In the genomic region with DNA sequence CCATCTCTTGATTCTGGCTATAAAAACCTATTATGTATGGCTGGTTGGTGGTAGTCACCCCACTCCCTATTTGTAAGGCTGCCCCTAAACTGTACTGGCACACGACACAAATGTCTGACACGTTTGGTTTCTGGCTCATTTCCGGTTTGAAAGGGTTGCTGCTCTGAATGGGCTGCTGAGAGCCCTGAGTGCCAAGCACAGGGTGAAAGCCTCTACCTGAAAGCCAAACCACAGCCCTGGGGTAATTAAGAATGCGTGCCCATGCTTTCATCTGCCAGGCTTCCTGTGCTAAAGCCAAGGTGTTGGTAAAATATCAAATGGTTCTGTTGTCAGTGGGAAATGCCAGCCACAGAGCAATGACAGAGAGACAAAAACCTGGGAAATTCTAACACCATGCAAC, we compare ENCODE assay signal across 16 mouse cellular contexts. TPM values are rescaled to one million over a fixed set of nuclear protein-coding genes. Genes with fewer than 3 reads are reported as not detected.
DNase-seq lines count a peak whose midpoint lies in the region; ATAC-seq and TF ChIP-seq lines count a peak whose summit lies in the region.
"Had no signal": no experiment of that assay in that cellular context is flagged by ENCODE, and none has a peak within 500 bp of the region (broad histone marks: within the 10 kb centered on the region; RNA-seq: fewer than 3 reads in every experiment).

No protein-coding gene starts in this region.

- no peak overlapping the region for H3K4me3 ChIP-seq in forebrain, embryonic 14.5 days (ENCODE audit: low read depth, low read length)
- H3K4me3 ChIP-seq in forebrain, embryonic 11.5 days (ENCODE audit: low read depth, low read length), result no peak overlapping the region
- H3K4me3 ChIP-seq in midbrain, postnatal 0 days (ENCODE audit: low read depth, low read length), result no peak overlapping the region
- no peak overlapping the region for H3K4me3 ChIP-seq in midbrain, embryonic 13.5 days (replicated peaks)
- H3K4me3 ChIP-seq in forebrain, postnatal 0 days (ENCODE audit: low read depth, low read length), result no peak overlapping the region
- H3K4me3 ChIP-seq: limb, embryonic 13.5 days; neural tube, embryonic 13.5 days had no signal

- WGBS in forebrain, embryonic 14.5 days, result 19% methylated on average over 4 of the region's 4 CpGs
- WGBS in forebrain, embryonic 11.5 days, result 59% methylated on average over 4 of the region's 4 CpGs
- 59% methylated on average over 4 of the region's 4 CpGs for WGBS in midbrain, postnatal 0 days
- WGBS in midbrain, embryonic 13.5 days, result 65% methylated on average over 4 of the region's 4 CpGs
- WGBS in forebrain, postnatal 0 days, result 30% methylated on average over 4 of the region's 4 CpGs

- no peak for TF ChIP-seq CTCF in midbrain, postnatal 0 days (IDR thresholded peaks at IDR 0.05)
- TF ChIP-seq CTCF in forebrain, postnatal 0 days (IDR thresholded peaks at IDR 0.05; ENCODE audit: low read depth), result no peak

- H3K27ac ChIP-seq in forebrain, embryonic 14.5 days (ENCODE audit: low read depth, low read length), result no peak overlapping the region; the same call in 1 of the 2 replicates
- no peak overlapping the region for H3K27ac ChIP-seq in forebrain, embryonic 11.5 days (ENCODE audit: low read depth, low read length)
- no peak overlapping the region for H3K27ac ChIP-seq in midbrain, postnatal 0 days (ENCODE audit: low read depth, low read length)
- no peak overlapping the region for H3K27ac ChIP-seq in midbrain, embryonic 13.5 days
- H3K27ac ChIP-seq in forebrain, postnatal 0 days (ENCODE audit: low read depth, low read length), result no peak overlapping the region
- H3K27ac ChIP-seq: limb, embryonic 13.5 days; liver, embryonic 14.5 days; neural tube, embryonic 13.5 days had no signal

- ATAC-seq in forebrain, embryonic 14.5 days, result peak; percentile 72
- ATAC-seq in forebrain, embryonic 11.5 days (replicated peaks; ENCODE audit: low FRiP score), result no peak
- ATAC-seq in midbrain, postnatal 0 days (ENCODE audit: low FRiP score), result no peak
- no peak for ATAC-seq in midbrain, embryonic 13.5 days
- peak; percentile 40; the same call in 1 of the 2 replicates for ATAC-seq in forebrain, postnatal 0 days
- ATAC-seq: activated CD4-positive, CD25-positive, alpha-beta regulatory T cell, adult 4 months; Patski had no signal

- peaks cover 13% of the 10 kb centered on the region for H3K4me1 ChIP-seq in forebrain, embryonic 14.5 days (ENCODE audit: control insufficient read depth, insufficient read depth, low read length)
- no peaks in the 10 kb centered on the region for H3K4me1 ChIP-seq in forebrain, embryonic 11.5 days (replicated peaks; ENCODE audit: control insufficient read depth, insufficient read depth, low read length)
- H3K4me1 ChIP-seq in midbrain, postnatal 0 days (ENCODE audit: insufficient read depth, low read length), result peaks cover 8% of the 10 kb centered on the region
- peaks cover 15% of the 10 kb centered on the region for H3K4me1 ChIP-seq in midbrain, embryonic 13.5 days (replicated peaks)
- peaks cover 10% of the 10 kb centered on the region; the same call in 1 of the 2 replicates for H3K4me1 ChIP-seq in forebrain, postnatal 0 days (ENCODE audit: insufficient read depth)

- H3K9ac ChIP-seq in forebrain, embryonic 14.5 days (ENCODE audit: low read length), result no peak overlapping the region
- no peak overlapping the region for H3K9ac ChIP-seq in forebrain, embryonic 11.5 days (ENCODE audit: low read length)
- H3K9ac ChIP-seq in midbrain, postnatal 0 days (replicated peaks; ENCODE audit: low read length, poor library complexity, severe bottlenecking), result no peak overlapping the region
- H3K9ac ChIP-seq in midbrain, embryonic 13.5 days (replicated peaks), result no peak overlapping the region
- H3K9ac ChIP-seq in forebrain, postnatal 0 days, result no peak overlapping the region
- H3K9ac ChIP-seq: limb, embryonic 13.5 days; liver, embryonic 14.5 days; neural tube, embryonic 13.5 days had no signal

- H3K9me3 ChIP-seq in forebrain, embryonic 14.5 days (replicated peaks; ENCODE audit: control insufficient read depth, low read length), result no peaks in the 10 kb centered on the region
- no peaks in the 10 kb centered on the region for H3K9me3 ChIP-seq in forebrain, embryonic 11.5 days (ENCODE audit: control insufficient read depth, low read length)
- H3K9me3 ChIP-seq in midbrain, postnatal 0 days (ENCODE audit: low read length), result no peaks in the 10 kb centered on the region
- no peaks in the 10 kb centered on the region for H3K9me3 ChIP-seq in midbrain, embryonic 13.5 days
- H3K9me3 ChIP-seq in forebrain, postnatal 0 days (ENCODE audit: low read length), result no peaks in the 10 kb centered on the region
- H3K9me3 ChIP-seq: limb, embryonic 13.5 days; neural tube, embryonic 13.5 days had no signal

- no peaks in the 10 kb centered on the region for H3K27me3 ChIP-seq in forebrain, embryonic 14.5 days (replicated peaks; ENCODE audit: control insufficient read depth, insufficient read depth, low read length)
- no peaks in the 10 kb centered on the region for H3K27me3 ChIP-seq in forebrain, embryonic 11.5 days (ENCODE audit: control insufficient read depth, insufficient read depth, low read length)
- H3K27me3 ChIP-seq in midbrain, postnatal 0 days (ENCODE audit: insufficient read depth, low read length), result no peaks in the 10 kb centered on the region
- no peaks in the 10 kb centered on the region for H3K27me3 ChIP-seq in midbrain, embryonic 13.5 days
- H3K27me3 ChIP-seq in forebrain, postnatal 0 days (ENCODE audit: insufficient read depth, low read length), result no peaks in the 10 kb centered on the region
- H3K27me3 ChIP-seq: limb, embryonic 13.5 days; neural tube, embryonic 13.5 days; Patski had no signal

- H3K4me2 ChIP-seq in forebrain, embryonic 14.5 days (ENCODE audit: low read length), result no peak overlapping the region
- no peak overlapping the region for H3K4me2 ChIP-seq in forebrain, embryonic 11.5 days (ENCODE audit: low read depth, low read length, severe bottlenecking)
- H3K4me2 ChIP-seq in midbrain, postnatal 0 days (ENCODE audit: low read depth, low read length, poor library complexity, severe bottlenecking), result no peak overlapping the region
- H3K4me2 ChIP-seq in midbrain, embryonic 13.5 days (replicated peaks), result no peak overlapping the region
- H3K4me2 ChIP-seq in forebrain, postnatal 0 days (ENCODE audit: low read depth), result no peak overlapping the region
- H3K4me2 ChIP-seq: heart, embryonic 11.5 days; limb, embryonic 13.5 days; neural tube, embryonic 13.5 days had no signal

- no peaks in the 10 kb centered on the region for H3K36me3 ChIP-seq in forebrain, embryonic 14.5 days (ENCODE audit: control insufficient read depth, insufficient read depth, low read length)
- H3K36me3 ChIP-seq in forebrain, embryonic 11.5 days (ENCODE audit: control insufficient read depth, insufficient read depth, low read length), result no peaks in the 10 kb centered on the region
- H3K36me3 ChIP-seq in midbrain, postnatal 0 days (ENCODE audit: insufficient read depth, low read length), result no peaks in the 10 kb centered on the region
- H3K36me3 ChIP-seq in midbrain, embryonic 13.5 days, result no peaks in the 10 kb centered on the region
- no peaks in the 10 kb centered on the region for H3K36me3 ChIP-seq in forebrain, postnatal 0 days (ENCODE audit: insufficient read depth)
- H3K36me3 ChIP-seq: limb, embryonic 13.5 days; neural tube, embryonic 13.5 days had no signal

- peak; percentile 68 for DNase-seq in forebrain, embryonic 14.5 days (ENCODE audit: low spot score)
- DNase-seq in forebrain, embryonic 11.5 days (ENCODE audit: low spot score), result no peak
- peak; percentile 19 for DNase-seq in kidney, postnatal 14 days
- no peak for DNase-seq in kidney, postnatal 4 days
- DNase-seq in midbrain, postnatal 0 days (ENCODE audit: low spot score), result peak; percentile 42
- DNase-seq in forebrain, postnatal 0 days, result peak; percentile 21
- no peak for DNase-seq in adipocyte (ENCODE audit: low spot score)
- DNase-seq: adrenal gland, postnatal 25 days had no signal

RNA-seq across cellular contexts. Expression of a gene that starts 22.2 kb away (rescaled TPM):
- polyA plus RNA-seq in forebrain, embryonic 14.5 days (2014; fragmentation: Nextera tagmentation; extraction: Ambion mirVana), result 4.3 and 5.1 TPM in 2 replicates
- polyA plus RNA-seq in forebrain, embryonic 11.5 days (2014; fragmentation: Nextera tagmentation; extraction: Ambion mirVana), result 2.4 and 3.4 TPM in 2 replicates
- 7.9 and 10.2 TPM in 2 replicates for total RNA-seq in midbrain, postnatal 0 days (2014; rRNA removed)
- polyA plus RNA-seq in midbrain, postnatal 0 days (2015; fragmentation: Nextera tagmentation; extraction: Ambion mirVana), result 7.1 and 9.1 TPM in 2 replicates
- 5.4 and 6.4 TPM in 2 replicates for polyA plus RNA-seq in midbrain, embryonic 13.5 days (2015; fragmentation: Nextera tagmentation; extraction: Ambion mirVana)
- 11.3 and 18.6 TPM in 2 replicates for total RNA-seq in forebrain, postnatal 0 days (2014; rRNA removed)
- 5.0 and 7.3 TPM in 2 replicates for polyA plus RNA-seq in forebrain, postnatal 0 days (2015; fragmentation: Nextera tagmentation; extraction: Ambion mirVana)
- total RNA-seq: monocyte, adult 5-6 weeks had no signal

Comparison
In these comparisons a context has a peak if more than half of its experiments do, and no peak if none do; other contexts are left out.
1. ATAC-seq: peak in forebrain, embryonic 14.5 days (single experiment) and forebrain, postnatal 0 days (single experiment); none in forebrain, embryonic 11.5 days (single experiment), midbrain, postnatal 0 days (single experiment) and midbrain, embryonic 13.5 days (single experiment).
2. DNase-seq: peak in forebrain, embryonic 14.5 days (single experiment), kidney, postnatal 14 days (single experiment), midbrain, postnatal 0 days (single experiment) and forebrain, postnatal 0 days (single experiment); none in forebrain, embryonic 11.5 days (single experiment), kidney, postnatal 4 days (0 of 2) and adipocyte (single experiment).